Mouse (Mus musculus) liver, postnatal 0 days (tissue): ENCODE data around the gene Synpo2l.

ENCODE experiments used
- CTCF ChIP-seq: sonication (generic); IDR thresholded peaks from 2 replicates; pipeline ENCODE4 v1.5.1; 2016; ENCODE audit warnings: antibody characterized with exemption, low read depth
- EP300 ChIP-seq: IDR thresholded peaks from 2 replicates; pipeline ENCODE4 v1.6.1; 2016; ENCODE audit warnings: antibody characterized with exemption, low read depth, mild to moderate bottlenecking

GRCm38 (mm10) chr14:20696986-20697385 lies 28.8 kb upstream of the Synpo2l start:
- TF ChIP-seq CTCF (peak; percentile 69), EP300 (no peak)
